Mouse (Mus musculus) embryonic facial prominence, embryonic 15.5 days (tissue): ENCODE measurements at regions not wholly inside any gene's neighbourhood (a gene's known extent, or its start where the extent isn't known, plus 50 kb on each side); places are given as distances from the start of the nearest gene placed in this dataset.

Source experiments
- ATAC-seq: fragments of 200-750 bp; cut with Nextera tagmentation; 2 replicates; pipeline ENCODE4 v1.8.0; 2017; ENCODE audit warnings: low read depth, moderate TSS enrichment; ENCODE audit not compliant: insufficient number of reproducible peaks, low FRiP score, low TSS enrichment
- H3K27ac ChIP-seq: fragments of 300-500 bp; sonication (generic); replicated peaks from 2 replicates; pipeline ENCODE4 v1.5.1; 2015; ENCODE audit warnings: mild to moderate bottlenecking, inconsistent platforms
- H3K27me3 ChIP-seq: fragments of 300-500 bp; sonication (generic); 2 replicates; pipeline ENCODE4 v1.6.1; 2015; ENCODE audit warnings: inconsistent platforms
- H3K36me3 ChIP-seq: fragments of 300-500 bp; sonication (generic); 2 replicates; pipeline ENCODE4 v1.6.1; 2015; ENCODE audit warnings: mild to moderate bottlenecking, inconsistent platforms
- H3K4me1 ChIP-seq: fragments of 300-500 bp; sonication (generic); 2 replicates; pipeline ENCODE4 v1.6.1; 2015; ENCODE audit warnings: inconsistent platforms
- H3K4me2 ChIP-seq: fragments of 300-500 bp; sonication (generic); replicated peaks from 2 replicates; pipeline ENCODE4 v1.6.1; 2015; ENCODE audit warnings: mild to moderate bottlenecking, inconsistent platforms
- H3K4me3 ChIP-seq: fragments of 300-500 bp; sonication (generic); replicated peaks from 2 replicates; pipeline ENCODE4 v1.5.1; 2015; ENCODE audit warnings: mild to moderate bottlenecking, inconsistent platforms
- H3K9ac ChIP-seq: fragments of 300-500 bp; sonication (generic); 2 replicates; pipeline ENCODE4 v1.6.1; 2015; ENCODE audit warnings: inconsistent platforms
- H3K9me3 ChIP-seq: fragments of 300-500 bp; sonication (generic); replicated peaks from 2 replicates; pipeline ENCODE4 v1.6.1; 2016; ENCODE audit warnings: inconsistent platforms
- WGBS: fragments of 180-500 bp; shearing (Covaris S2); methylation state at CpG from one replicate; pipeline ENCODE4 v1.1.7; 2015; 5-methylcytosine and 5-hydroxymethylcytosine counted together

- H3K4me3 ChIP-seq: no peak overlapping the region
- no peaks in the 10 kb centered on the region for H3K36me3 ChIP-seq
- 58% methylated on average over 1 of the region's 1 CpGs for WGBS
- ATAC-seq: no peak
- H3K9me3 ChIP-seq: no peaks in the 10 kb centered on the region
- H3K4me2 ChIP-seq: no peak overlapping the region
- no peak overlapping the region for H3K9ac ChIP-seq
- no peak overlapping the region for H3K27ac ChIP-seq
- H3K27me3 ChIP-seq: no peaks in the 10 kb centered on the region
- H3K4me1 ChIP-seq: no peaks in the 10 kb centered on the region
Observed at GRCm38 (mm10) chr7:40257733-40258376, 640.3 kb upstream of the Vstm2b start.

GRCm38 (mm10) chr7:40258377-40258739 lies 639.8 kb upstream of the Vstm2b start:
- no peak for ATAC-seq
- Histone ChIP-seq H3K9me3 (no peaks in the 10 kb centered on the region), H3K9ac (no peak overlapping the region), H3K27me3 (no peaks in the 10 kb centered on the region), H3K4me2 (no peak overlapping the region), H3K27ac (no peak overlapping the region), H3K4me3 (no peak overlapping the region), H3K36me3 (no peaks in the 10 kb centered on the region), H3K4me1 (no peaks in the 10 kb centered on the region)
- 56% methylated on average over 6 of the region's 6 CpGs for WGBS

- Histone ChIP-seq H3K27ac (no peak overlapping the region), H3K36me3 (no peaks in the 10 kb centered on the region), H3K27me3 (no peaks in the 10 kb centered on the region; the same call in 1 of the 2 replicates), H3K4me3 (no peak overlapping the region), H3K4me2 (no peak overlapping the region), H3K4me1 (peaks cover 5% of the 10 kb centered on the region; the same call in 1 of the 2 replicates), H3K9me3 (no peaks in the 10 kb centered on the region), H3K9ac (no peak overlapping the region)
- ATAC-seq: no peak
- 15% methylated on average over 2 of the region's 2 CpGs for whole genome bisulfite sequencing
Observed at GRCm38 (mm10) chr7:40273459-40274072, 624.6 kb upstream of the Vstm2b start.

- no peak for ATAC-seq
- Histone ChIP-seq H3K4me3 (no peak overlapping the region), H3K36me3 (no peaks in the 10 kb centered on the region), H3K4me1 (peaks cover 5% of the 10 kb centered on the region; the same call in 1 of the 2 replicates), H3K4me2 (no peak overlapping the region), H3K9ac (no peak overlapping the region), H3K27me3 (no peaks in the 10 kb centered on the region; the same call in 1 of the 2 replicates), H3K27ac (no peak overlapping the region), H3K9me3 (no peaks in the 10 kb centered on the region)
- WGBS: 58% methylated on average over 9 of the region's 9 CpGs
Observed at GRCm38 (mm10) chr7:40275078-40275477, 623.0 kb upstream of the Vstm2b start.

GRCm38 (mm10) chr7:40275658-40276057 lies 622.5 kb upstream of the Vstm2b start:
- no peaks in the 10 kb centered on the region; the same call in 1 of the 2 replicates for H3K27me3 ChIP-seq
- peak; percentile 61; the same call in 1 of the 2 replicates for ATAC-seq
- H3K9ac ChIP-seq: no peak overlapping the region
- no peaks in the 10 kb centered on the region for H3K9me3 ChIP-seq
- WGBS: 3% methylated on average over 4 of the region's 4 CpGs
- no peak overlapping the region for H3K27ac ChIP-seq
- H3K36me3 ChIP-seq: no peaks in the 10 kb centered on the region
- H3K4me2 ChIP-seq: no peak overlapping the region
- H3K4me3 ChIP-seq: no peak overlapping the region
- peaks cover 5% of the 10 kb centered on the region; the same call in 1 of the 2 replicates for H3K4me1 ChIP-seq

GRCm38 (mm10) chr7:40276116-40276515 lies 622.0 kb upstream of the Vstm2b start:
- ATAC-seq: peak; percentile 66
- H3K4me3 ChIP-seq: no peak overlapping the region
- H3K27me3 ChIP-seq: no peaks in the 10 kb centered on the region; the same call in 1 of the 2 replicates
- 29% methylated on average over 5 of the region's 5 CpGs for WGBS
- no peaks in the 10 kb centered on the region for H3K9me3 ChIP-seq
- H3K36me3 ChIP-seq: no peaks in the 10 kb centered on the region
- no peak overlapping the region for H3K27ac ChIP-seq
- H3K9ac ChIP-seq: no peak overlapping the region
- H3K4me2 ChIP-seq: no peak overlapping the region
- peaks cover 5% of the 10 kb centered on the region; the same call in 1 of the 2 replicates for H3K4me1 ChIP-seq

- Histone ChIP-seq H3K27ac (no peak overlapping the region), H3K4me3 (no peak overlapping the region), H3K9ac (no peak overlapping the region), H3K9me3 (no peaks in the 10 kb centered on the region), H3K4me2 (no peak overlapping the region), H3K4me1 (no peaks in the 10 kb centered on the region), H3K36me3 (no peaks in the 10 kb centered on the region), H3K27me3 (no peaks in the 10 kb centered on the region)
- no peak for ATAC-seq
- WGBS: 83% methylated on average over 3 of the region's 3 CpGs
Observed at GRCm38 (mm10) chr7:40290166-40290565, 608.0 kb upstream of the Vstm2b start.

GRCm38 (mm10) chr7:40310558-40310957 lies 587.6 kb upstream of the Vstm2b start:
- WGBS: 26% methylated on average over 2 of the region's 2 CpGs
- Histone ChIP-seq H3K9ac (no peak overlapping the region), H3K27ac (no peak overlapping the region), H3K9me3 (no peaks in the 10 kb centered on the region), H3K4me3 (no peak overlapping the region), H3K4me2 (no peak overlapping the region), H3K36me3 (no peaks in the 10 kb centered on the region), H3K27me3 (no peaks in the 10 kb centered on the region), H3K4me1 (no peaks in the 10 kb centered on the region)
- no peak for ATAC-seq

- 68% methylated on average over 1 of the region's 1 CpGs for WGBS
- Histone ChIP-seq H3K27ac (no peak overlapping the region), H3K9ac (no peak overlapping the region), H3K4me1 (no peaks in the 10 kb centered on the region), H3K9me3 (no peaks in the 10 kb centered on the region), H3K4me2 (no peak overlapping the region), H3K36me3 (no peaks in the 10 kb centered on the region), H3K4me3 (no peak overlapping the region), H3K27me3 (no peaks in the 10 kb centered on the region)
- ATAC-seq: no peak
Observed at GRCm38 (mm10) chr7:40321171-40321570, 577.0 kb upstream of the Vstm2b start.

- H3K27me3 ChIP-seq: no peaks in the 10 kb centered on the region
- no peaks in the 10 kb centered on the region for H3K36me3 ChIP-seq
- H3K4me1 ChIP-seq: no peaks in the 10 kb centered on the region
- no peaks in the 10 kb centered on the region for H3K9me3 ChIP-seq
- no peak overlapping the region for H3K4me2 ChIP-seq
- no peak overlapping the region for H3K9ac ChIP-seq
- H3K27ac ChIP-seq: no peak overlapping the region
- H3K4me3 ChIP-seq: no peak overlapping the region
- 71% methylated on average over 3 of the region's 3 CpGs for WGBS
- no peak for ATAC-seq
Observed at GRCm38 (mm10) chr7:40325188-40325705, 572.9 kb upstream of the Vstm2b start.

GRCm38 (mm10) chr7:40332455-40332854 lies 565.7 kb upstream of the Vstm2b start:
- Histone ChIP-seq H3K27me3 (no peaks in the 10 kb centered on the region), H3K9me3 (no peaks in the 10 kb centered on the region), H3K4me2 (no peak overlapping the region), H3K27ac (no peak overlapping the region), H3K4me3 (no peak overlapping the region), H3K36me3 (no peaks in the 10 kb centered on the region), H3K4me1 (0 out of 2 replicates have a peak, but pooled peaks cover 3% of the 10 kb centered on the region), H3K9ac (no peak overlapping the region)
- WGBS: 15% methylated on average over 4 of the region's 4 CpGs
- no peak for ATAC-seq
